Mouse (Mus musculus) heart, embryonic 10.5 days (tissue): ENCODE data around the gene Arhgef9. TPM values are rescaled to one million over a fixed set of nuclear protein-coding genes. Genes with fewer than 3 reads are reported as not detected.

Source experiments
- DNase-seq: peaks from one replicate; pipeline ENCODE4 v3.0.0-alpha.2; 2017; ENCODE audit warnings: low spot score
- H3K27ac ChIP-seq: fragments of 300-500 bp; sonication (generic); 2 replicates; pipeline ENCODE4 v1.5.1; 2016; ENCODE audit warnings: mild to moderate bottlenecking
- H3K27me3 ChIP-seq: fragments of 300-500 bp; sonication (generic); 2 replicates; pipeline ENCODE4 v1.6.1; 2016; ENCODE audit warnings: mild to moderate bottlenecking; ENCODE audit not compliant: poor library complexity, insufficient read depth, severe bottlenecking
- H3K36me3 ChIP-seq: fragments of 300-500 bp; sonication (generic); 2 replicates; pipeline ENCODE4 v1.6.1; 2016; ENCODE audit warnings: mild to moderate bottlenecking, moderate library complexity
- H3K4me1 ChIP-seq: fragments of 300-500 bp; sonication (generic); 2 replicates; pipeline ENCODE4 v1.6.1; 2016; ENCODE audit warnings: mild to moderate bottlenecking
- H3K4me3 ChIP-seq: fragments of 300-500 bp; sonication (generic); 2 replicates; pipeline ENCODE4 v1.5.1; 2016; ENCODE audit warnings: mild to moderate bottlenecking, moderate library complexity
- H3K9me3 ChIP-seq: fragments of 300-500 bp; sonication (generic); 2 replicates; pipeline ENCODE4 v1.6.1; 2016; ENCODE audit warnings: mild to moderate bottlenecking, moderate library complexity
- WGBS: fragments of 180-500 bp; shearing (Covaris S2); methylation state at CpG from one replicate; pipeline ENCODE4 v1.1.7; 2016; 5-methylcytosine and 5-hydroxymethylcytosine counted together
- polyA plus RNA-seq: library from polyadenylated mRNA; unstranded; fragments of >200 nt; fragmentation: Nextera tagmentation; extraction: Ambion mirVana; gene quantifications from 2 replicates; pipeline ENCODE4 v1.2.1, GENCODE M21; 2016

The Arhgef9 gene
- polyA plus RNA-seq: 7.4 and 11.0 TPM in 2 replicates

- peaks cover 3% of the 10 kb centered on the region; the same call in 1 of the 2 replicates for H3K27me3 ChIP-seq
- peak within 1 kb of the TSS; percentile 84 for H3K27ac ChIP-seq
- H3K9me3 ChIP-seq: no peaks in the 10 kb centered on the region
- no peaks in the 10 kb centered on the region for H3K4me1 ChIP-seq
- peak within 1 kb of the TSS; percentile 59 for H3K4me3 ChIP-seq
- no peaks in the 10 kb centered on the region for H3K36me3 ChIP-seq
- 18% methylated on average over 24 of the region's 24 CpGs for WGBS
- DNase-seq: no peak
These were observed at the start of gene Arhgef9 for GRCm38 (mm10) chrX:95196104-95196919. Gene Arhgef9 (minus strand): TSS chrX:95196856.

GRCm38 (mm10) chrX:95238896-95239295 is 42.2 kb upstream of the Arhgef9 start:
- no peak for DNase-seq

GRCm38 (mm10) chrX:95195363-95196103 is 1.1 kb downstream of the Arhgef9 start:
- no peak for DNase-seq
- Histone ChIP-seq H3K27ac (peak overlapping the region; percentile 84; the same call in 1 of the 2 replicates), H3K9me3 (no peaks in the 10 kb centered on the region), H3K4me1 (no peaks in the 10 kb centered on the region), H3K4me3 (peak overlapping the region; percentile 59), H3K27me3 (peaks cover 3% of the 10 kb centered on the region; the same call in 1 of the 2 replicates), H3K36me3 (no peaks in the 10 kb centered on the region)
- WGBS: 53% methylated on average over 3 of the region's 3 CpGs

More at GRCm38 (mm10) chrX:95238896-95239295, 42.2 kb upstream of the Arhgef9 start:
- Histone ChIP-seq H3K36me3 (no peaks in the 10 kb centered on the region), H3K4me3 (no peak overlapping the region), H3K9me3 (no peaks in the 10 kb centered on the region), H3K4me1 (no peaks in the 10 kb centered on the region), H3K27me3 (no peaks in the 10 kb centered on the region), H3K27ac (no peak overlapping the region)

- no peak overlapping the region for H3K4me3 ChIP-seq
- H3K27me3 ChIP-seq: no peaks in the 10 kb centered on the region
- H3K4me1 ChIP-seq: no peaks in the 10 kb centered on the region
- peak; percentile 71 for DNase-seq
- H3K36me3 ChIP-seq: no peaks in the 10 kb centered on the region
- WGBS: 20% methylated on average over 3 of the region's 3 CpGs
- H3K27ac ChIP-seq: no peak overlapping the region
- H3K9me3 ChIP-seq: no peaks in the 10 kb centered on the region
These were observed 20.7 kb downstream of the Arhgef9 start for GRCm38 (mm10) chrX:95175978-95176377.

- H3K27ac ChIP-seq: peak overlapping the region; percentile 85
- no peaks in the 10 kb centered on the region for H3K36me3 ChIP-seq
- 13% methylated on average over 16 of the region's 16 CpGs for WGBS
These were observed 30.3 kb downstream of the Arhgef9 start for GRCm38 (mm10) chrX:95166317-95166716.

GRCm38 (mm10) chrX:95165671-95166127 is 31.0 kb downstream of the Arhgef9 start:
- DNase-seq: no peak
- H3K4me3 ChIP-seq: peak overlapping the region; percentile 59
- no peaks in the 10 kb centered on the region for H3K4me1 ChIP-seq
- peak overlapping the region; percentile 85 for H3K27ac ChIP-seq
- 28% methylated on average over 9 of the region's 9 CpGs for WGBS
- peaks cover 6% of the 10 kb centered on the region; the same call in 1 of the 2 replicates for H3K27me3 ChIP-seq
- H3K9me3 ChIP-seq: no peaks in the 10 kb centered on the region
- no peaks in the 10 kb centered on the region for H3K36me3 ChIP-seq

More at GRCm38 (mm10) chrX:95166317-95166716, 30.3 kb downstream of the Arhgef9 start:
- Histone ChIP-seq H3K4me1 (no peaks in the 10 kb centered on the region), H3K27me3 (peaks cover 6% of the 10 kb centered on the region; the same call in 1 of the 2 replicates), H3K4me3 (peak overlapping the region; percentile 59), H3K9me3 (no peaks in the 10 kb centered on the region)
- peak; percentile 95 for DNase-seq

GRCm38 (mm10) chrX:95164140-95164539 is 32.5 kb downstream of the Arhgef9 start:
- DNase-seq: no peak
- H3K4me3 ChIP-seq: no peak overlapping the region
- peaks cover 6% of the 10 kb centered on the region; the same call in 1 of the 2 replicates for H3K27me3 ChIP-seq

GRCm38 (mm10) chrX:95163452-95163851 is 33.2 kb downstream of the Arhgef9 start:
- Histone ChIP-seq H3K27me3 (peaks cover 6% of the 10 kb centered on the region; the same call in 1 of the 2 replicates), H3K27ac (no peak overlapping the region), H3K4me3 (no peak overlapping the region), H3K9me3 (no peaks in the 10 kb centered on the region), H3K36me3 (no peaks in the 10 kb centered on the region), H3K4me1 (no peaks in the 10 kb centered on the region)
- DNase-seq: no peak

More at GRCm38 (mm10) chrX:95164140-95164539, 32.5 kb downstream of the Arhgef9 start:
- Histone ChIP-seq H3K27ac (no peak overlapping the region), H3K4me1 (no peaks in the 10 kb centered on the region), H3K9me3 (no peaks in the 10 kb centered on the region), H3K36me3 (no peaks in the 10 kb centered on the region)
- 78% methylated on average over 6 of the region's 6 CpGs for WGBS

- 41% methylated on average over 9 of the region's 9 CpGs for WGBS
- Histone ChIP-seq H3K9me3 (no peaks in the 10 kb centered on the region), H3K36me3 (no peaks in the 10 kb centered on the region), H3K27me3 (peaks cover 9% of the 10 kb centered on the region; the same call in 1 of the 2 replicates), H3K4me1 (no peaks in the 10 kb centered on the region), H3K4me3 (no peak overlapping the region), H3K27ac (no peak overlapping the region)
- DNase-seq: no peak
These were observed 39.7 kb downstream of the Arhgef9 start for GRCm38 (mm10) chrX:95156833-95157386.

GRCm38 (mm10) chrX:95138636-95139035 is 58.0 kb downstream of the Arhgef9 start:
- no peaks in the 10 kb centered on the region for H3K27me3 ChIP-seq
- no peaks in the 10 kb centered on the region for H3K36me3 ChIP-seq
- no peaks in the 10 kb centered on the region for H3K9me3 ChIP-seq
- DNase-seq: no peak
- 84% methylated on average over 4 of the region's 4 CpGs for WGBS
- no peaks in the 10 kb centered on the region for H3K4me1 ChIP-seq
- no peak overlapping the region for H3K4me3 ChIP-seq
- H3K27ac ChIP-seq: no peak overlapping the region

GRCm38 (mm10) chrX:95133502-95133901 is 63.2 kb downstream of the Arhgef9 start:
- DNase-seq: no peak

GRCm38 (mm10) chrX:95132996-95133395 is 63.7 kb downstream of the Arhgef9 start:
- Histone ChIP-seq H3K4me1 (no peaks in the 10 kb centered on the region), H3K4me3 (no peak overlapping the region), H3K36me3 (no peaks in the 10 kb centered on the region), H3K27ac (no peak overlapping the region), H3K9me3 (no peaks in the 10 kb centered on the region), H3K27me3 (no peaks in the 10 kb centered on the region)
- WGBS: 91% methylated on average over 1 of the region's 1 CpGs
- no peak for DNase-seq

More at GRCm38 (mm10) chrX:95133502-95133901, 63.2 kb downstream of the Arhgef9 start:
- Histone ChIP-seq H3K4me3 (no peak overlapping the region), H3K36me3 (no peaks in the 10 kb centered on the region), H3K27ac (no peak overlapping the region), H3K4me1 (no peaks in the 10 kb centered on the region), H3K9me3 (no peaks in the 10 kb centered on the region), H3K27me3 (no peaks in the 10 kb centered on the region)
- 84% methylated on average over 5 of the region's 5 CpGs for WGBS
